Mouse (Mus musculus): ENCODE measurements around the gene Ccl11. TPM values are rescaled to one million over a fixed set of nuclear protein-coding genes. Genes with fewer than 3 reads are reported as not detected.

Gene Ccl11
- polyA plus RNA-seq, 1 experiment from 2014 or later = 0.09 TPM

GRCm38 (mm10) chr11:82101087-82101486 lies 43.5 kb downstream of the Ccl11 start:
- Histone ChIP-seq H3K9me3 (replicated peaks) (no peaks in the 10 kb centered on the region), H3K4me2 (no peak overlapping the region), H3K27me3 (no peaks in the 10 kb centered on the region), H3K4me3 (replicated peaks) (no peak overlapping the region), H3K9ac (no peak overlapping the region), H3K27ac (no peak overlapping the region), H3K4me1 (replicated peaks) (no peaks in the 10 kb centered on the region), H3K36me3 (no peaks in the 10 kb centered on the region)
- DNase-seq (no peak), ATAC-seq (ENCODE audit: low read depth) (no peak)
- WGBS (ENCODE audit: insufficient replicate concordance) = 56% methylated on average over 4 of the region's 4 CpGs

- ATAC-seq (ENCODE audit: low read depth) (no peak), DNase-seq (no peak)
- no peak within 1 kb of the TSS for H3K4me2 ChIP-seq
- H3K4me3 ChIP-seq (replicated peaks) = no peak within 1 kb of the TSS
- WGBS (ENCODE audit: insufficient replicate concordance) = 14% methylated on average over 2 of the region's 2 CpGs
- no peaks in the 10 kb centered on the region for H3K27me3 ChIP-seq
- no peaks in the 10 kb centered on the region for H3K9me3 ChIP-seq (replicated peaks)
- H3K4me1 ChIP-seq (replicated peaks) = no peaks in the 10 kb centered on the region
- H3K27ac ChIP-seq = no peak within 1 kb of the TSS
- no peaks in the 10 kb centered on the region for H3K36me3 ChIP-seq
- H3K9ac ChIP-seq = no peak within 1 kb of the TSS
These were observed 43.9 kb downstream of the Ccl11 start, which contains the start of gene Ccl12 for GRCm38 (mm10) chr11:82101529-82101928. Gene Ccl12 (plus strand): TSS chr11:82101845.

- no peak overlapping the region for H3K9ac ChIP-seq
- no peak for ATAC-seq (ENCODE audit: low read depth)
- H3K27me3 ChIP-seq = no peaks in the 10 kb centered on the region
- no peak for DNase-seq
- no peaks in the 10 kb centered on the region for H3K36me3 ChIP-seq
- H3K9me3 ChIP-seq (replicated peaks) = no peaks in the 10 kb centered on the region
- no peaks in the 10 kb centered on the region for H3K4me1 ChIP-seq (replicated peaks)
- H3K27ac ChIP-seq = no peak overlapping the region
- no peak overlapping the region for H3K4me2 ChIP-seq
- no peak overlapping the region for H3K4me3 ChIP-seq (replicated peaks)
These were observed 52.0 kb downstream of the Ccl11 start for GRCm38 (mm10) chr11:82109611-82110010.

- ATAC-seq (ENCODE audit: low read depth) (no peak), DNase-seq (no peak)
- no peaks in the 10 kb centered on the region for H3K36me3 ChIP-seq
- no peaks in the 10 kb centered on the region for H3K4me1 ChIP-seq (replicated peaks)
- no peak overlapping the region for H3K27ac ChIP-seq
- no peak overlapping the region for H3K4me2 ChIP-seq
- no peaks in the 10 kb centered on the region for H3K9me3 ChIP-seq (replicated peaks)
- 67% methylated on average over 6 of the region's 6 CpGs for WGBS (ENCODE audit: insufficient replicate concordance)
- no peaks in the 10 kb centered on the region for H3K27me3 ChIP-seq
- H3K9ac ChIP-seq = no peak overlapping the region
- no peak overlapping the region for H3K4me3 ChIP-seq (replicated peaks)
These were observed 53.0 kb downstream of the Ccl11 start for GRCm38 (mm10) chr11:82110372-82111248.

Other genes starting within 250 kb of the Ccl11 start
- not detected in 2 replicates for gene 5530401A14Rik, start 197.2 kb upstream of the Ccl11 start, polyA plus RNA-seq (2015; fragmentation: Nextera tagmentation; extraction: Ambion mirVana)
- not detected in 2 replicates for gene Asic2, start 89.4 kb upstream of the Ccl11 start, polyA plus RNA-seq (2015; fragmentation: Nextera tagmentation; extraction: Ambion mirVana)
- gene Ccl2, start 22.3 kb upstream of the Ccl11 start, polyA plus RNA-seq (2015; fragmentation: Nextera tagmentation; extraction: Ambion mirVana) = 1.9 and 2.0 TPM in 2 replicates
- gene Gm17268, start 19.3 kb upstream of the Ccl11 start, polyA plus RNA-seq (2015; fragmentation: Nextera tagmentation; extraction: Ambion mirVana) = not detected in 2 replicates
- 0.67 and 0.94 TPM in 2 replicates for gene Ccl7, start 12.1 kb upstream of the Ccl11 start, polyA plus RNA-seq (2015; fragmentation: Nextera tagmentation; extraction: Ambion mirVana)
- 0.47 and 0.60 TPM in 2 replicates for gene Ccl12, start 44.0 kb downstream of the Ccl11 start, polyA plus RNA-seq (2015; fragmentation: Nextera tagmentation; extraction: Ambion mirVana)
- not detected in 2 replicates for gene Ccl8, start 57.4 kb downstream of the Ccl11 start, polyA plus RNA-seq (2015; fragmentation: Nextera tagmentation; extraction: Ambion mirVana)
- not detected in 2 replicates for gene Ccl1, start 247.9 kb downstream of the Ccl11 start, polyA plus RNA-seq (2015; fragmentation: Nextera tagmentation; extraction: Ambion mirVana)

All from liver, embryonic 13.5 days (tissue).